11 mouse cellular contexts compared by ENCODE assay signal in the genomic region with DNA sequence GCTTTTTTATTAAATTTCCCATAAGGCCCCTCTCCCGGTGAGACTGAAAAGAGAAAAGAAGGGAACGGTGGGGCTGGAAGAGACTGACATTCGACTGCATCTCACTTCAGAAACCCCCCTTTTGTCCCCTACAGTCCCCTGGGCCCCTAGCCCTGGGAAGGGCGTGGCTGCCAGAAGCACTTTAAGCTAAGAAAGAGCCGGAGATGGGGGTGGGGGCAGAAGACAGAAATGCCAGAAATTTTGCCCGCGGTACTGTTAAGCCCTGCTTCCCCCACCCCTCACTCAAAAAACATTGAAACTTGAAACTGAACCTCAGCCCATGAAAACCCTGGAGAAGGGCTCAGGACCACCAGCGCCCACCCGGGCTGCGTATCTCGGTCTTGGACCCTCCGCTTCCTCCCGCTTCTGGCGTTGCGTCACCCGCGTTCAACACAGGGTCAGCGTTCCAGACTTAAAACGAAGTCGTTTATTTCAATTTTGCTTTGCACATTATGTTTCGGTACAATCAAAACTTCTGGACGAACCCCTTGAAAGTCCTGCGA. TPM values are rescaled to one million over a fixed set of nuclear protein-coding genes. Genes with fewer than 3 reads are reported as not detected.
DNase-seq lines count a peak whose midpoint lies in the region; ATAC-seq and TF ChIP-seq lines count a peak whose summit lies in the region.
"Had no signal": no experiment of that assay in that cellular context is flagged by ENCODE, and none has a peak within 500 bp of the region (broad histone marks: within the 10 kb centered on the region; RNA-seq: fewer than 3 reads in every experiment).

No protein-coding gene starts in this region.

- H3K4me1 ChIP-seq in E14TG2a.4 (replicated peaks; ENCODE audit: low read depth, low read length) = peaks cover 61% of the 10 kb centered on the region
- peaks cover 18% of the 10 kb centered on the region for H3K4me1 ChIP-seq in forebrain, embryonic 14.5 days (ENCODE audit: control insufficient read depth, insufficient read depth, low read length)
- peaks cover 35% of the 10 kb centered on the region for H3K4me1 ChIP-seq in limb, embryonic 14.5 days (ENCODE audit: control insufficient read depth, insufficient read depth, low read length)

- H3K4me3 ChIP-seq in E14TG2a.4 (replicated peaks; ENCODE audit: low read length) = peak overlapping the region; percentile 50
- H3K4me3 ChIP-seq in forebrain, embryonic 14.5 days (ENCODE audit: low read depth, low read length) = peak overlapping the region; percentile 5; the same call in 1 of the 2 replicates
- peak overlapping the region; percentile 21 for H3K4me3 ChIP-seq in limb, embryonic 14.5 days (replicated peaks; ENCODE audit: low read length)

- H3K27me3 ChIP-seq in E14TG2a.4 (ENCODE audit: insufficient read depth, low read length) = peaks cover 78% of the 10 kb centered on the region
- H3K27me3 ChIP-seq in forebrain, embryonic 14.5 days (replicated peaks; ENCODE audit: control insufficient read depth, insufficient read depth, low read length) = peaks cover 66% of the 10 kb centered on the region
- H3K27me3 ChIP-seq in limb, embryonic 14.5 days (ENCODE audit: control insufficient read depth, insufficient read depth, low read length) = peaks cover 71% of the 10 kb centered on the region

- no peaks in the 10 kb centered on the region for H3K9me3 ChIP-seq in E14TG2a.4 (ENCODE audit: low read length)
- H3K9me3 ChIP-seq in forebrain, embryonic 14.5 days (replicated peaks; ENCODE audit: control insufficient read depth, low read length) = no peaks in the 10 kb centered on the region
- H3K9me3 ChIP-seq in limb, embryonic 14.5 days (ENCODE audit: control insufficient read depth, low read length) = no peaks in the 10 kb centered on the region

- TF ChIP-seq CTCF in E14TG2a.4 (conservative IDR thresholded peaks at IDR 0.05; ENCODE audit: low read length) = no peak

- H3K4me2 ChIP-seq in forebrain, embryonic 14.5 days (ENCODE audit: low read length) = peak overlapping the region; percentile 24
- peak overlapping the region; percentile 39 for H3K4me2 ChIP-seq in limb, embryonic 14.5 days (replicated peaks; ENCODE audit: low read depth, low read length, severe bottlenecking)

- no peaks in the 10 kb centered on the region for H3K36me3 ChIP-seq in E14TG2a.4 (ENCODE audit: insufficient read depth, low read length)
- no peaks in the 10 kb centered on the region for H3K36me3 ChIP-seq in forebrain, embryonic 14.5 days (ENCODE audit: control insufficient read depth, insufficient read depth, low read length)
- no peaks in the 10 kb centered on the region for H3K36me3 ChIP-seq in limb, embryonic 14.5 days (ENCODE audit: control insufficient read depth, insufficient read depth, low read length)

- ATAC-seq in forebrain, embryonic 14.5 days = no peak
- no peak for ATAC-seq in limb, embryonic 14.5 days (ENCODE audit: low FRiP score, low read depth)

- TF ChIP-seq POLR2A in limb, embryonic 14.5 days (IDR thresholded peaks at IDR 0.05; ENCODE audit: borderline replicate concordance, extremely low read depth, insufficient read depth, insufficient read length) = no peak

- DNase-seq in cerebellum, postnatal 14 days = peak; percentile 56 to 61
- no peak for DNase-seq in cerebellum, adult 11 months
- peak; percentile 22 for DNase-seq in forebrain, embryonic 14.5 days (ENCODE audit: low spot score)
- no peak for DNase-seq in limb, embryonic 14.5 days (ENCODE audit: low spot score)
- no peak for DNase-seq in layer of hippocampus, postnatal 36 days
- no peak for DNase-seq in ovary, postnatal 14 days (ENCODE audit: low spot score)
- no peak for DNase-seq in thymus, postnatal 36 days
- DNase-seq: B cell, adult 2 months; lung, postnatal 36 days; right cerebral cortex, postnatal 14 days had no signal

- WGBS in forebrain, embryonic 14.5 days = 1% methylated on average over 23 of the region's 23 CpGs
- WGBS in limb, embryonic 14.5 days = 1% methylated on average over 23 of the region's 23 CpGs

- H3K27ac ChIP-seq in forebrain, embryonic 14.5 days (ENCODE audit: low read depth, low read length) = no peak overlapping the region
- no peak overlapping the region for H3K27ac ChIP-seq in limb, embryonic 14.5 days (replicated peaks; ENCODE audit: low read depth, low read length)

- H3K9ac ChIP-seq in forebrain, embryonic 14.5 days (ENCODE audit: low read length) = no peak overlapping the region
- no peak overlapping the region for H3K9ac ChIP-seq in limb, embryonic 14.5 days (ENCODE audit: low read depth, low read length, severe bottlenecking)

RNA-seq across cellular contexts. Expression of a gene that starts 3.9 kb away (rescaled TPM):
- 9.4 and 11.0 TPM in 2 replicates for polyA plus RNA-seq in forebrain, embryonic 14.5 days (2014; fragmentation: Nextera tagmentation; extraction: Ambion mirVana)
- 1.6 and 1.8 TPM in 2 replicates for polyA plus RNA-seq in limb, embryonic 14.5 days (2012; rRNA removed)
- polyA plus RNA-seq in limb, embryonic 14.5 days (2014; fragmentation: Nextera tagmentation; extraction: Ambion mirVana) = 0.23 and 0.39 TPM in 2 replicates
- 1 to 10 TPM; 3.4 to 4.0 TPM for total RNA-seq in layer of hippocampus, postnatal 36 days (2021)

Comparison
In these comparisons a context has a peak if more than half of its experiments do, and no peak if none do; other contexts are left out.
1. DNase-seq: peak in cerebellum, postnatal 14 days (2 of 2) and forebrain, embryonic 14.5 days (single experiment); none in cerebellum, adult 11 months (single experiment), limb, embryonic 14.5 days (single experiment), layer of hippocampus, postnatal 36 days (0 of 2), ovary, postnatal 14 days (single experiment) and thymus, postnatal 36 days (0 of 2).
2. Peak in every context shown above with its lines, with median percentiles within 50 percentile points of each other: H3K4me3 ChIP-seq.